Mouse (Mus musculus): Measurements from ENCODE around the gene Stra8. TPM values are rescaled to one million over a fixed set of nuclear protein-coding genes. Genes with fewer than 3 reads are reported as not detected.

Gene Stra8
- total and polyA plus RNA-seq, 2 experiments from 2014 or later: not detected

DNA sequence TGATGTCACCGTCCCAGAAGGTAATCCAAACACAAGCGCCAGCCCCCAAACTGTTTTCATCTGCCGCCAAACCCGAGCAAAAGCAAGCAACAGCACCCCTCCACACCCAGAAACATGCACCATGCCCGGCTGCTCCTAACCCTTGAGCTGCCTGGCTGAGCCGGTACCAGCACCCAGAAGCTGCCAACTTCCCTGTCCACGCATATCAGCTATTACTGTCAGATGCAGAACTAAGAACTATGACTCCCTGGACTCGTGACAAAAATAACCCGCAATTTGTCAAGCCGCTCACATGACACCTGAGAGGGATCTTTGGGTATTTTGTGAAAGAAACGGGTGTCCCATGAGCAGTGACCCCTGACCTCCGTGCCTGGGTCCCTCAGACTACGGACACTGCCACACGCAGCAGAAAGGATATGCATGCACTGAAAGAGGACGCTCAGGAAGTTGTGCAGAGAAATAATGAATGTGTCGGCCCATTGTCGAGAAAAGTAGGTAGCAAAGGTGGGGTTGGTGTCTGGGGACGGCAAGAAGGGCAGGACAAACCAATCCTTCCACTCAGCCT, 12.2 kb upstream of the Stra8 start:
- peaks cover 13% of the 10 kb centered on the region; the same call in 1 of the 2 replicates for H3K4me1 ChIP-seq (ENCODE audit: insufficient read depth)
- DNase-seq (no peak), ATAC-seq (no peak)
- no peak overlapping the region for H3K9ac ChIP-seq
- 91% methylated on average over 18 of the region's 18 CpGs for WGBS
- no peak overlapping the region for H3K4me2 ChIP-seq (ENCODE audit: low read depth)
- H3K9me3 ChIP-seq (ENCODE audit: low read length): no peaks in the 10 kb centered on the region
- H3K27ac ChIP-seq (ENCODE audit: low read depth, low read length): no peak overlapping the region
- H3K4me3 ChIP-seq (ENCODE audit: low read depth, low read length): no peak overlapping the region
- H3K36me3 ChIP-seq (ENCODE audit: insufficient read depth): peaks cover 36% of the 10 kb centered on the region
- no peak for TF ChIP-seq CTCF (IDR thresholded peaks at IDR 0.05; ENCODE audit: low read depth)
- H3K27me3 ChIP-seq (ENCODE audit: insufficient read depth, low read length): no peaks in the 10 kb centered on the region

DNA sequence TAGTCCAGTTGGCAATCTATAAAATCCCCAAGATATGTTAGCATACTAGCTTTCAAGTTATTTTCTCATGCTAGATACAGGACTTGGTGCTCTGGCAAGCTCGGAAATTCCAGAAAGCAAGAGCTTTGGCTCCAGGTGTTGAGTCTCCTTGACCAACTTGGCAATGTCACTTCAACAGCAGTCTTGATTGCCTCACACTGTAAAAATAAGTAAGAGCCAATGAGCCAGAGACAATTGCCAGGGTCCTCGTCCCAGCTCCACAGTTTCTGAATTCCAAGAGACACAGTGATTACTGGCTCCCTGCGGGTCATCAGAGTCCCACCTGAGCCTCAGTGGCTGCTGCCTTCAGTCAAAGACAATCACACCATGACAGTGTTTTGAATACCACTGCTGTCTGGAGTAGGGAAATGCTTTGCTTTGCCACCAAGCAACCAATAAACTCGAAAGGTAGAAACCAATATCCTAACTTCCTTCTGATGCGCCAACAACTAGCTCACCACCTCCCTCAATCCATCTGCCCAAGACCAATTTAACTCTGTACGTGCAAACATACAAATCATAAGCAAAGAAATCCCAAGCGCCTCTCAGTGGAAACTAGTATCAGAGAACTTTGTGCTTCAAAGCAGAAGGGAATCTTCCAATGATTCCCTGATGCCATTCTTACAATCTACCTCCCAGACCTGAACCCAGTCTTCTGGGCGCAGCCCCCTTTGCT, 10.2 kb upstream of the Stra8 start:
- H3K4me2 ChIP-seq (ENCODE audit: low read depth): peak overlapping the region; percentile 62
- peak overlapping the region; percentile 85 for H3K4me3 ChIP-seq (ENCODE audit: low read depth, low read length)
- ATAC-seq: no peak; the same call in 1 of the 2 replicates
- H3K27me3 ChIP-seq (ENCODE audit: insufficient read depth, low read length): no peaks in the 10 kb centered on the region
- 36% methylated on average over 8 of the region's 8 CpGs for WGBS
- peak overlapping the region; percentile 90 for H3K27ac ChIP-seq (ENCODE audit: low read depth, low read length)
- peaks cover 19% of the 10 kb centered on the region for H3K36me3 ChIP-seq (ENCODE audit: insufficient read depth)
- H3K9me3 ChIP-seq (ENCODE audit: low read length): no peaks in the 10 kb centered on the region
- H3K4me1 ChIP-seq (ENCODE audit: insufficient read depth): peaks cover 13% of the 10 kb centered on the region; the same call in 1 of the 2 replicates
- peak overlapping the region; percentile 78 for H3K9ac ChIP-seq
- DNase-seq: no peak
- TF ChIP-seq CTCF (IDR thresholded peaks at IDR 0.05; ENCODE audit: low read depth): no peak

DNA sequence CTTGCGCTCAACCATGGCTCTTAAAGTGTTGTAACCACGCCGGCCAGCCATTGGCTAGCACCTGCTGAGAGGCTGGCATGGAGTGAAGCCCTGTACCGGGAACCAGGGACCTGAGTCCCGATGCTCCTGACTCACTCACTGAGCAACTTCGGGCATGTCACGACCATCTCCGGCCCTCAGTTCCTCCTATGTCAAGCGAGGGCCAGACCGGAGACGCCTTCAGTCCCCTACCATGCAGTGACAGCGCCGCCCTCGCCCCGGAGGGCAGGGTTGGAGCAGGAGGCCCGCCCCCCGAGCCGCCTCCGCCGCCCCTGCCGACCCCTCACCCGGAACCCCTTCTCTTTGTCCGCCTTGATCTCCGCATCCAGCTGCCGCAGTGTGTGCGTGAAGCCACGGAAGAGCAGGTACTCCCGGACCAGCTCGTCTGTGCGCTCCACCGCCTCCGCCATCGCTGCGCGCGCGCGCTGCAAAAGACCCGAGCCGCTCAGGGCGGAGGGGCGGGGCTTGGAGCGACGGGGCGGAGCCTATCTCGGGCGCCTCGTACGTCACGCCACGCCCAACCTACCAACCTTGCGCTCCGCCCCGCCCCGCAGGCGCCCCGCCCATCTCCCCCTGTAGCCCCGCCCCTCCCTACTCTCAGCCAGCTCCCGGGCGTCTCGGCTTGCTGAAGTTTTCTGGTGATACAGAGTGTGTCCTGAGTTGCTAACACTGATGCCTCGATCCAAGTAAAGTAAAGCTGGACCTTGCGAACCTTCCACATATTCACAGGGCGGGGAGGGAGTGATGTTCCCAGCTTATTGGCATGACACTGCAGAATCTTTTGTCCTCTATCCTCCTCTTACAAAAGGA, 9.4 kb upstream of the Stra8 start, which contains the start of gene Wdr91:
TSS of gene Wdr91 (minus strand) at position 506 of the 849 bp plus-strand sequence.
- WGBS: under 1% methylated on average over 51 of the region's 64 CpGs
- H3K9me3 ChIP-seq (ENCODE audit: low read length): no peaks in the 10 kb centered on the region
- H3K4me2 ChIP-seq (ENCODE audit: low read depth): peak within 1 kb of the TSS; percentile 62
- peaks cover 18% of the 10 kb centered on the region for H3K36me3 ChIP-seq (ENCODE audit: insufficient read depth)
- peaks cover 13% of the 10 kb centered on the region; the same call in 1 of the 2 replicates for H3K4me1 ChIP-seq (ENCODE audit: insufficient read depth)
- TF ChIP-seq CTCF (IDR thresholded peaks at IDR 0.05; ENCODE audit: low read depth): peak; percentile 50
- no peaks in the 10 kb centered on the region for H3K27me3 ChIP-seq (ENCODE audit: insufficient read depth, low read length)
- DNase-seq (peak; percentile 95), ATAC-seq (peak; percentile 95)
- H3K27ac ChIP-seq (ENCODE audit: low read depth, low read length): peak within 1 kb of the TSS; percentile 90
- peak within 1 kb of the TSS; percentile 78 for H3K9ac ChIP-seq
- peak within 1 kb of the TSS; percentile 85 for H3K4me3 ChIP-seq (ENCODE audit: low read depth, low read length)

DNA sequence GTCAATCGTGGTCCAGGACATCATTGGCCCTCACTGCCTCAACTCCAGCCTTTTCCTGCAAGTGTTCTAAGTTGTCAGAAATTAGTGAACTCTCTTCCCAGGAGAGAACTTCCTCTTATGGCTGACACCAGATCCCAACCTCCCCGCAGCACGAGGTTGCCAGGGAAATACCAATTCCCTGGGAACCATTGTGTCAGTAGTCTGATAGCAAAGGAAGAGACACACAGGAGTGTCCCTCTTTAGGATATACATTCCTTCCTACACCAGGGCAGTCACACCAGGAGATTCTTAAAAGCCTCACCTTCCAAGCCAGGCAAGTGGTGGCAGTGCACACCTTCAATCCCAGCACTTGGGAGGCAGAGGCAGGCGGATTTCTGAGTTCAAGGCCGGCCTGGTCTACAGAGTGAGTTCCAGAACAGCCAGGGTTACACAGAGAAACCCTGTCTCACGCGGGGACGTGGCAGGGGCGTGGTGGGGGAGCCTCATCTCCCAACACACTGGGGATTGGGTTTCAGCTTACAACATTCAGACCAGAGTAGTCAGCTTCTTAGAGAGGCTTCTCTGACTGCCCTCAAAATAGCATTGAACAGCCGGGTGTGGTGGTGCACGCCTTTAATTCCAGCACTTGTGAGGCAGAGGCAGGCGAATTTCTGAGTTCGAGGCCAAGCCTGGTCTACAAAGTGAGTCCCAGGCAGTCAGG, 6.5 kb upstream of the Stra8 start:
- Histone ChIP-seq H3K4me1 (ENCODE audit: insufficient read depth) (peaks cover 13% of the 10 kb centered on the region; the same call in 1 of the 2 replicates), H3K36me3 (ENCODE audit: insufficient read depth) (no peaks in the 10 kb centered on the region), H3K4me2 (ENCODE audit: low read depth) (no peak overlapping the region), H3K4me3 (ENCODE audit: low read depth, low read length) (no peak overlapping the region), H3K27me3 (ENCODE audit: insufficient read depth, low read length) (no peaks in the 10 kb centered on the region), H3K27ac (ENCODE audit: low read depth, low read length) (no peak overlapping the region), H3K9ac (no peak overlapping the region), H3K9me3 (ENCODE audit: low read length) (no peaks in the 10 kb centered on the region)
- WGBS: 87% methylated on average over 13 of the region's 13 CpGs
- no peak for DNase-seq
- TF ChIP-seq CTCF (IDR thresholded peaks at IDR 0.05; ENCODE audit: low read depth): no peak
- ATAC-seq: no peak

DNA sequence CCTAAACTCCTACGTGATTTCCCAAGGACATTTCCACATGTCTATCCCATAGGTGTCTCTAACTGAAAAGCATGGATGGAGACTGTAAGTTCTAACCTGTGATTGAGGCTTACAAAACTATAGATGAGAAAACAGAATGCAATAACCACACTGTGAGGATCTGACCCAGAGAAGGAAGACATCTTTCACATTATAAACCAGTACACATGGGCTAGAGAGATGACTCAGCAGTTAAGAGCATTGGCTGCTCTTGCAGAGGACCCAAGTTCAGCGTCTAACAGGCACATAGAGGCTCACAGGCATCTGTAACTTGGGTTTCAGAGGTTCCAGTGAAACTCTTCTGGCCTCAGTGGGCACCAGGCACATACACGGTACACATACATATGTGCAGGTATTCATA, 5.5 kb upstream of the Stra8 start:
- 90% methylated on average over 3 of the region's 3 CpGs for WGBS
- no peak overlapping the region for H3K4me2 ChIP-seq (ENCODE audit: low read depth)

DNA sequence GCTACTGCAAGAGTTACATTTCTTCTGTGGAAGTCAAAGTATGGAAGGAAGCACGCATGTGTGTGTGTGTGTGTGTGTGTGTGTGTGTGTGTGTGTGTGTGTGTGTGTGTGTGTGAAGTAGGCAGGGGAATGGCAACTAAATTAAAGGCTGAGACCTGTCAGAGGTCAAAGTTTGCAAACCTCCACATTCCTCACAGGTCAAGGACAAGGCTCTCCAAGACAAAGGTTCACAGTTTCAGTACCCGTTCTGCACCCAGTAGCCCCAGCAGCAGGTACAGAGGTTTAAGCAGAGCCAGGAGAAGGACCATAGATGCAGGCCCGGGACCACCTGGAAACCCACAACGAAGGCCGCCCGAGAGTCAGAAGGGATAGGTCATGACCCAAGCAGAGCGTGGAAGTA, 817 bp upstream of the Stra8 start:
- TF ChIP-seq CTCF (IDR thresholded peaks at IDR 0.05; ENCODE audit: low read depth): no peak
- ATAC-seq: no peak
- WGBS: 87% methylated on average over 7 of the region's 7 CpGs

More for the DNA sequence above, 5.5 kb upstream of the Stra8 start:
- Histone ChIP-seq H3K27ac (ENCODE audit: low read depth, low read length) (no peak overlapping the region), H3K36me3 (ENCODE audit: insufficient read depth) (no peaks in the 10 kb centered on the region), H3K9me3 (ENCODE audit: low read length) (no peaks in the 10 kb centered on the region), H3K27me3 (ENCODE audit: insufficient read depth, low read length) (no peaks in the 10 kb centered on the region), H3K4me1 (ENCODE audit: insufficient read depth) (peaks cover 6% of the 10 kb centered on the region; the same call in 1 of the 2 replicates), H3K9ac (no peak overlapping the region), H3K4me3 (ENCODE audit: low read depth, low read length) (no peak overlapping the region)
- DNase-seq (no peak), ATAC-seq (no peak)
- TF ChIP-seq CTCF (IDR thresholded peaks at IDR 0.05; ENCODE audit: low read depth): no peak

More for the DNA sequence above, 817 bp upstream of the Stra8 start:
- no peak overlapping the region for H3K9ac ChIP-seq
- no peak overlapping the region for H3K4me2 ChIP-seq (ENCODE audit: low read depth)
- no peak for DNase-seq
- no peaks in the 10 kb centered on the region for H3K36me3 ChIP-seq (ENCODE audit: insufficient read depth)
- no peak overlapping the region for H3K4me3 ChIP-seq (ENCODE audit: low read depth, low read length)
- H3K9me3 ChIP-seq (ENCODE audit: low read length): no peaks in the 10 kb centered on the region
- no peak overlapping the region for H3K27ac ChIP-seq (ENCODE audit: low read depth, low read length)
- no peaks in the 10 kb centered on the region for H3K4me1 ChIP-seq (ENCODE audit: insufficient read depth)
- no peaks in the 10 kb centered on the region for H3K27me3 ChIP-seq (ENCODE audit: insufficient read depth, low read length)

Measured in forebrain, postnatal 0 days (tissue).